Mouse (Mus musculus) frontal cortex, postnatal 10 days (tissue): ENCODE measurements around the gene Pigq.

ENCODE experiments used
- DNase-seq, 2 experiments: peaks; one replicate each; pipeline ENCODE4 v3.0.0; 2022; ENCODE audit warnings: low spot score in 2 of 2, mixed read lengths in 1 of 2

Pigq gene

DNA sequence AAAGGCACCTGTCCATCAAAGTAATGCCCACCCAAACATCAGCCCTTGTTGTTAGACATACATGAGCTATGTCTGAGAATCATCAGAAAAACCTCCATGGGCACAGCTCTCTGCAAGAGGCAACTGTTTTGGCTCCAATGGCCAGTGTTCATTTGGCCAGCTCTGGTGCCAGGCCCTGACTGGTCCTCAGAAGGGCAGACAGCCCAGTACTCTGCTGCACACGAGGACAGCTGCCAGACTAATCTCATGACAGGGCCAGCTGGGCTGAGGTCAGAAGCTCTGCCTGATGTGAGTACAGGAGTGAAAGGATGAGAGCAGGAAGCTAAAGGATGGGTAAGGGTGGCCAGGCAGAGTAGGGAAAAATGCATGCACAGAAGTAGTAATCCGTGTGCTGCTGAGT, 19.4 kb downstream of the Pigq start:
- no peak for DNase-seq

DNA sequence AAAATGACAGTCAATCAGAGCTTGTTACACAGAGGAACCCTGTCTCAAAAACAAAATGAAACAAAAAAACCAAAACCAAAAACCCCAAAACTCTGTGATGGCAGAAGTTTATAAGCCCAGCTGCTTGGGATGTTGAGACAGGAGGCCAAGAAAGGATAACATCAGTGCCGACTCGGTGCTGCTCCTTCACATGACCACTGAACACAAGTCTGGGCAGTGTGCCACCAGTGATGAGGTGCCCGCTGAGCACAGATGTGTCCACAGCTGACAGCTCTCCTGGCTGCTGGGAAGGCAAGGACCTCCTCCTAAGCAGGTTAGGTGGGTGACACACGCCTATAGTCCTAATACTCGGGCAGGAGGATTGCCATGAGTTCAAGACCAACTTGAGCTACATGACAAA, 22.6 kb downstream of the Pigq start:
- DNase-seq: no peak

DNA sequence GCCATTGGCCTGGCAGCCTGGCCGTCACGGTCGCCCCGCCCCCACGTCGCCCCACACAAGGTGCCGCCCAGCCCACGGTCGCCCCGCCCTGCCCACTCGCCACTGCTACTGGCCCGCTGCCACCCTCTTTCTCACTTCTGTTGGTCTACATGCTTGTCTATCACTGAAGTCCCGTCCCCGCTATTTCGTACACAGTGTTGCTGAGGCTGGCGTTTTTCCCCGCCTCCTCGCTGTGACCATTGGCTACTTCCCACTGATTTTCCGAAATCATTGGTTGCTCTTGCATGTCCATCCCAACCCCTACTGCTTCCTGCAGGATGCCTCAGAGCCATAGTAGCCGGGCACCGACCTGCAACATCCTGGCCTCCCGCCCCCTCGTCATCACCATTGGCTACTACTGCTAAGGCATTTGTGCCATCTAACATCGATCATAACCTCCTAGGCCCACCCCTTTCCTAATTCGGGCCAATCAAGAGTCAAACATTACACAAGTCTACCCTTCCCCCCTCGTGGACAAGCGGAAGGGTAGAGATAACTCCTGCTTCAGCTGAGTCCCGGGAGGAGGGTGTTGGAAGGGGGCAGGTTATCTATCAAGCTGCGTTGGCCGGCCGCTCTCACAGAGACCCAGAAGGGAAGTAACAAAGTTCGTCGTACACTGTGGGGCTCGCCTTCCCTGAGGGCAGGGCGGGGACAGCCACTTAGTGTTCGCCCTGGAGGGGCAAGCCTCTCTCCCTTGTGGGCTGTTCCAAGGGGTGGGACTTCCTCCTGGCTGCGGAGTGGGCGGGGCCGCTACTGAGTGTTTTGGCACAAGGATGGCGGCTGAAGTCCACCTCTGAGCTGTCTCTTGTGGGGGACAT, 24.7 kb downstream of the Pigq start:
- peak; percentile 100 for DNase-seq

DNA sequence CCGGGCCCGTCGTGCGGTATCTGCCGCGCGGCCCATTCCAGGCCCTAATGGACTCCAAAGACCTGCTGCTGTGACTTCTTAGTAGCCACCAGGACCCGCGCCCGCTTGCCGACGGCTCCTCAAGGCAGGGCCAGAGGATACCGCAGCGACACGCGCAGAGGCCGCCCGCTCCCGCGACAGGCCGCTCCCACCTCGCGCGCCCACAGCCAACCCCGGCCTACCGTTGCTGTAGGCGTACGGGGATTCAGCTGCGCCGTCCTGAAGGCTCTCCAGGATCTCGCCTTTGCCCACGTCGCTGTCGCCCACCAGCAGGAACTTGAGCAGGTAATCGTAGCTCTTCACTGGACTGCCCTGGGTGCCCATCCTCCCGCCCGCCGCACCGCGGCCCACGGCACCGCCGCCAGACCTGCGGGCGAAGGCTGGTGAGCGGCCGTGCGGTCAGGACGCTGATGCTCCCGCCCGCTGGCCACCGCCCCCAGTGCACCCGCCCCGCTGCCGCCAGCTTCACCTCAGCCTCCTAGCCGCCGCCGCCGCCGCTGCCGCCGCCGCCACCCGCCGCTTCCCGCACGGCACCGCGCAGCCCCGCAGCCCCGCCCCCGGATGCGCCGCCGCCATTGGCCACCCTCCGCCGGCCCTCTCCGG, 25.5 kb downstream of the Pigq start, which contains the start of gene Rab40c:
Rab40c (minus strand) TSS at position 584 of the 642 bp plus-strand sequence.
- DNase-seq: peak in 1 of 2 experiments; percentile 37

DNA sequence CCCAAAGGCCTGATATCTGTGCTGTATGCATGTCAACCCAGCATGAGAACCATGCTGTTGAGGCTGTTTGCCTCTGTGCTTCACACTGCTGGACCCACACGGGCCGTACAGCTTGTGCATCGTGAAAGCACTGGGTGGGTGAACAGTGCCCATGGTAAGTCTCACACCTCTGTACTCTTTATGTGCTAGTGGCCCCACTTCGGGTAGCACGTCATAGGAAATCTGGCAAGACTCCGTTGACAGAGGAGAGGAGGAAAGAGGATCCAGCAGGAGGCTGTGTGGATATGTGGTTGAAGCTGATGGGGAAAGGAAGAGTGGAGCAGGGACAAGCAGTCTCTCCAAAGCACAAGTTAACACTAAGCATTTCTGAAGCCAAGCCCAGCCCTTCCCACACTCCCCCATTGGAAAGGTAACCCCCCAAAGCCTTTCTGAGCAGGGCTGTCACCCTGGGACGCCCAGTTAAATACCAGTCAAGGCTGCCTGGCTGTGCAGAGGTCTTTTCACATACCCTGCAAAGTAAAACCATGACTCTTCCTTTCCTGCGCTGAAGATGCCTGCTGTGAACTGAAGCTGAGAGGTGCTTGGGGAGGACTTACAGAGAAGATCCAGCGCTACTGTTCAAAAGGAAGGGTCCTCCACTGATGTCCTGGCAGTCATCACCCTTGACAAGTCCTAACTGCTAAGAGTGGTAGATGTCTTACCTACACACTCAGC, 26.5 kb downstream of the Pigq start:
- DNase-seq: no peak

DNA sequence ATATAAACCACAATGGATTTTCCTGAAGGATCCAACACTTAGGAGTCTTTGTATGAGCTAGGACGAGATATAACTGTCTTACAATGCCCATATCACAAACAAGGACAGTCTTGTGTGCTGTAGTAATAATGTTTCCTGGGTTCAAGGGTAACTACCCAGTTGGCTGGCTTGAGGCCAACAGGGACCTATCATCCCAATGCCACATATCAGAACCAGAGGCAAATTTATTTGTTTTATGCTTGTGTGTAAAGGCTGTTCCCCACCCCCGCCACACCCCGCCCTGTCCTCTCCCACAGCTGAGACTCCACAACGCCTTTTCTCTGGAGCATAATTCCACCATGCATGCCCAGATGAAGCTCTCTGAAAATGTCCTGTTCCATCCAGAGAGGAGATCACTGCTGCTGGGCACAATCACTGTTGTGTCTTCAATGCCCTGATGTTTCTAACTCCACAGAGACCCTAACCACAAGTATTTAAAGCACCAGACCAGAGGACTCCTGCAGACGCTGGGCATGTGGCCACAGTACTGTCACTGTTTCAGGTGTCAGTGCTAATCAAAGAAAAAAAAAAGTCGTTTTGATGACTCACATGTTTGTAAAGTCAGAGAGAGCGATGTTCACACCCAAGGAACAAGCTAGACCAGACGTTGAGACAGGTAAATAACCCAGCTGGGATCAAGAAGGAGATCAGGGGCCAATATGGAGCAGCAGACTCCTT, 27.6 kb downstream of the Pigq start:
- DNase-seq: no peak

DNA sequence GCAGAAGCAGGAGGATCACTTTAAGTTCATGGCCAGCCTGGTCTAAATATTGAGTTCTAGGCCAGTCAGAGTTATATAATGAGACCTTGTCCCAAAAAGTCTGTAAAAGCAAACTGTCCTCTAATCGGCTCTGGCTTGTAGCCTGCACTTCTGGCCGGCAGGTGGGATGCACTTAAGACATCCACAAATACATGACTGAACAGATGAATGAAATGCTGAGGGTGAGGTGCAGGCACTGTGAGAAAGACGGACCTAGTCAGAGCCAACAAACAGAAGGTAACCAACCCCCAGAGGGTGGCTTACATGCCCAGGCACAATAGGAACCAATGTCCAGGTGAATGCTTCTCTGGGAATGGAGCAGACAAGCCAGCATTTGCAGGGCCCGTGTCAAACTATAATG, 30.4 kb downstream of the Pigq start:
- no peak for DNase-seq

DNA sequence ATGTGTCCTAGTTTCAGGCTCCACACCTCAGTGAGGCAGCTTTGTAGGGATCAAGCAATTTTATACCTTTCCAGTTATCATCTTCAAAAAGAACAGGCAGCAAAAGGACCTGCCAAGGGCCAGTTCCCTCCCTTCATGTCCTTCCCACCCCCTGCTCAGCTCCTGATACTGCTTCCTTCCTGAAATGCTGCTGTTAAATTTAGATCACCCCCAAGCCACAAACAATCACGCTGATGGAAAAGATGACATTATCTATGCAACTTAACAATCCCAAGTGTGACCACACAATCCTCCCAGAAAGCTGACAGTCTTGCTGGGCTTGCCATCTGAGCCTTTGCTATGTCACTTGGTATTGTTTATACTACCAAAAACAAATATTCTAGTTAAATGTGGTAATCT, 30.9 kb downstream of the Pigq start:
- no peak for DNase-seq

DNA sequence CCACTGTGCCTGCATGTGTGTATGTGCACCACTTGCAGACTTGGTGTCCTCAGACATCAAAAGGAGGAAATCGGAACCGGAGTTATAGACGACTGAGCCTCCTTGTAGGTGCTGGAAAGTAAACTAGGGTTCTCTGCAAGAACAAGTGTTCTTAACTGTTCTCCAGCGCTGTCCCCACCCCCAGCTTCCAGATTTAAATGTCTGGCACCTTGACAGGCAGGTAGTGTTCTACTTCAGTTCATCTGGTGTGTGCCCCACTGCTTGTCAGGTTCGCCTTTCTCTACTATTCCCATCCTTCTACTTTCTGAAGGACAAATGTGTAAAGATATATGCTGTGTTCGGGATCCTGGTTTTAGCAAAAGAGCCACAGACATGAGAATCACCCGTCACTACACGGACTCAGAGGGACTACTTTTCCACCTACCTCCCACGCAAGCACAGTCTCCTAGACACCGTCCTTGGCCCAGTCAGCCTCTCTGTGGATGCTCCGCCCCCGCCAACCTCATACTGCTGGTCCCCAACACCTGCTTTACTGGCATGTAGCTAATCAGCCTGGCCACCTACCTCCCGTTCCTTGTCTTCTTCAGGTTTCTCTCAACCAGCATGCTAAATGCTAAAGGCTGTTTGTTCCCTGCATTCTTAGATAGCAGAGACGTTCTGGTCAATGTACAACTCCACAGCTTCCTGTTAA, 31.4 kb downstream of the Pigq start:
- no peak for DNase-seq

DNA sequence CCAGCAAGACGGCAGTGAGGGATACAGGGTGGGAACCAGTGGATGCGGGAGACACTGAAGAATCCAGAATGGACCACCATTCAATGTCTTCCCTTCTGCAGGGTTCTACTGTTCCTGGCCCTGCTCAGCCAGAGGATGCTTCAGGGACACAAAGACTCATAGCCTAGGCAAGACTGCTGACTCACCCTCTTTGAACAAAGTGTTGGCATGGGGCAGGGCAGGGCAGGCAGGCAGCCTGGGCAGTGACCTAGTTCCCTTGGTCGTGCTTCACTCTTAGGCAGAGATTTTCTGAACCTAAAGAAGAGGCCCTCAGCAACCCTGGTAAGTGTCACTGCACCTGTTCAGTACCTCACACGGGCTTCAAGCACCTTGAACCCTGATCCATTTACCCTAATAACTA, 32.9 kb downstream of the Pigq start:
- no peak for DNase-seq

DNA sequence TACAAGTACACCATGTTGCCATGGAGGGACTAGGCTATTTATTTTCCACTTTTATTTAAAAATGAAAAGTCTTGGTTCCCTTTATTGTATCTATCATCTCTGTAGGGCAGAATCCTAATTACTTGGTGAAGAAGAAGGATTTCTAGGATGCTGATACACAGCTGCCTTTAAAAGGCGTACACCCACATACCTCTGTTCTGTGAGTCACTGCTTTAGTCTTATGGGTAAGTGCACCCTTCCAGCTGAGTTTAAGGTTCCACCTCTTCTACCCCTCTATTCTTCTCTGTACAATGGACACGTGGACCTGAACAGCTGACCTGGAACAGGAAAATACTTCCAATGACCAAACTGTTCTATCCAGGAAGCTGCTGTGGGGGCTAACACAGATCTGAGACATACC, 37.1 kb downstream of the Pigq start:
- no peak for DNase-seq

DNA sequence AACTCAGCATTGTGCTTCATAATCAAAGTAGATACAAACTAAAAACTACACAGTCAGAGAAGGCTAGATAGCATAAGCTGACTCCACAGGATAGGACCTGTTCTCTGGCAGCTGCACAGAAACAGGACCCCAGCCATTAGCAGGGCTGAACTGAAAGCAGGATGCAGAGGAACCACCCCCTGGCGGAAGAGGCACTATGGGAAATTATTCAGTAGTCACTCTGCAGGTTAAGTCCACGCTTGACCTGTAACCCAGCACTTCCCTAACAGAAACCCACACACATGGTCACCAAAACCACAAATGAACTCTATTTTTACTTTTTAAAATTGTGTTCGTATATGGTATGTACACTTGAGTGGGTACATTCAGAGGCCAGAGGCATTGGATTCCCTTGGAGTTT, 41.7 kb downstream of the Pigq start:
- no peak for DNase-seq

DNA sequence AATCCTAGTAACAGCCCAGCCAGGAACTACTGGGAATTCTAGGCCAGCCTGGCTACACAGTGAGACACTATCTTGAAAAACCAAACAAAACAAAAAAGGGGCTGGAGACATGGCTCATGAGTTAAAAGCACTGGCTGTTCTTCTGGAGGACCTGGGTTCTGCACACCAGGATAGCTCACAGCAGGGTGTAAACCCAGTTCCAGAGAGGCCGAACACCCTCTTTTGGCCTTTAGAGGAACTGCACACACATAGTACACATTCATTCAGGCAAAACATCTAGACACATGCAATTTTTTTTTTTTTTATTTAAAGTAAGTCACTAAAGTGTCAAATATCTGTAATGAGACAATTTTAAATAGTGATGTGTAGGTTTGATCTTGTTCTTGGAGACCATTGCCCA, 44.5 kb downstream of the Pigq start:
- no peak for DNase-seq

DNA sequence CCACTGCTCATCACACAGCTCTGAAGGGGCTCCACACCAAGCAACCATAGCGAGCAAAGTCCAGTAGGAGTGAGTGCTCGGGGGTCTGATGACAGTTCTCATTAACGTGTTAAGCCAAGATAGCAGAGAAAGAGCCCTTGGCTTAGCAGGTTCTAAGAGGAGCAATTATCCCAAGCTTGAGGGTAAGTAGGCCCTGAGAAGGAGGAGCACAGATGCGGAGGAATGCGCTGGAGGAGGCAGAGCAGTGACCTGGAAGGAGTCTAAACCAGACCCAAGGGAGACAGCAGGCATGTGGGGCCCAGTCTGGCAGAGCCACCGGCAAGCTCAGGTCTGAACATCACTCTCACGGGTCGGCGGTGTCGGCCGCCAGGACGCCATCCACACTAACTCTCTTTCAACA, 48.8 kb downstream of the Pigq start:
- no peak for DNase-seq

DNA sequence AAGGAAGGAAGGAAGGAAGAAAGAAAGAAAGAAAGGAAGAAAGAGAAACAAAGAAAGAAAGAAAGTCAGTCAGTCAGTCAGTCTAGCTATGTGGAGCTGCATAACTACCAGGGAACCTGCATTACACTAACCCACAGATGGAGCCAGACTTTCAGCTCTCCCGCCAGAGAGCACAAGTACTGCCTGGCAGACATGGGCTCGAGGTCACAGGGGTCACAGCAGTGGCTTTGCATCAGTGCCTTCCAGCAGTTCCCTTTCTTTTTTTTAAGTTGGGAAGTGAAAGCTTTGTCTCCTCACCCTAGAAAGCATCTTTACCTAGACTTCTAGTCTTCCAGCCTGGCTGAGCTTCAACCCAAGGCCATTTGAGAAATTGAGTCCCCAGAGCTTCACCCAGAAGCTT, 49.3 kb downstream of the Pigq start:
- DNase-seq: no peak

DNA sequence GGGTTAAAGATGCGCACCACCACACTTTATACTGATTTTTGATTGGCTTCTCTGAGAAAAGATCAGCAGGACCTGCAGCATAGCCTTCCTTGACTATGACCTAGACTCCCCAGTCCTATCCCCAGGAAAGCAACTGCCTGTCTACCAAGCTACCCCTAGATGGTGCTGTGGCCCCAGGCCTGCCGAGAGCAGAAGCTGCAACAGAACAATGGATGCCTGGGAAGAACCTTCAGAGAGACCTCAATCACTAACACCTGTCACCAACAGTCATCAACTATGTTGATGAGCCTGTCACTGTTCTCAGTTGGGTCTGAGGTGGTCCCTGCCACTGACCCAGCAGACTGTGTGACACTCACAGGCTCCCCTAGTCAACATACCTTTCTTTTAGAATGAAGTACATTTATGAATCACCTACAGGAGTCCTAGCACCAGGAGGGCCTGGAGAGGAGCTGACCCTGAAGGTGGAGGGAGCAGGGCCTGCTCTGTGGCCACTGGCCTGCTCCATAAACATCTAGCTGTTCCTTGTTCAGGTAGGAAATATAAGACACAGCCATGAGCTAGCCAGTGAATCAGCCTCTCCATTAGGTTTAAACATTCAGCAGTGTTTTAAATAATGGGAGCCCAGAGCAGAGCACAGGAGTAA, 50.6 kb downstream of the Pigq start:
- peak in 1 of 2 experiments; percentile 54 for DNase-seq

DNA sequence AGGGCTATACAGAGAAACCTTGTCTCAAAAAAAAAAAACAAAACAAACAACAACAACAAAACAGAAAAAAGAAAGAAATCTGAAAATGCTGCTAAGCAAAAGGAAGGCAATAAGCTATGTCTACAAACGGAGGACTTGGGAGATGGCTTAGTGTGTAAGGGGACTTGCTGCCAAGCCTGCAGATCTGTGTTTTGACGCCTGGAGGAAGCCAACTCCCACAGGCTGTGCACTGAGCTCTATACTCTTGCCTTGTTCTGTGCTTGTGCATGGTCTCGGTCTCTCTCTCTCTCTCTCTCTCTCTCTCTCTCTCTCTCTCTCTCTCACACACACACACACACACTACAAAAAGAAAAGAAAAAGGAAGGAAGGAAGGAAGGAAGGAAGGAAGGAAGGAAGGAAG, 55.9 kb downstream of the Pigq start:
- DNase-seq: no peak

DNA sequence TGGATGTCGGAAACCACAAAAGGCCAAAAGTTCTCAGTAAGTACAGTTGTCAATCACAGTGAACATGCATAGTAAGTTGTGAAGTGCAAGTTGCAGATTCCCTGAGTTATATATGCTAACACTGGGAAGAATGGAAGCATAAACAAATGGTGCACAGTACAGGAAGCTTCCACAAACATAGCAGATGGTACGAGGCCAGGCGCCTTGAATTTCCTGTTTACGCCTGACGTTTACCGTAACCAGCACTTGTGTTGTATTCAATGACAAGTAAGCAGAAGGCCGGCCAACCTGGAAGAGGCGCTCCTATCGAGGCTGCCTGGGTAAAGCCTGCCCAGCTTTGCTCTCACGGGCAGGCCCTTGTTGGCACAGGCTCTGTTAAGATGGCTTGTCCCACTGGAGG, 57.3 kb downstream of the Pigq start:
- DNase-seq: no peak

DNA sequence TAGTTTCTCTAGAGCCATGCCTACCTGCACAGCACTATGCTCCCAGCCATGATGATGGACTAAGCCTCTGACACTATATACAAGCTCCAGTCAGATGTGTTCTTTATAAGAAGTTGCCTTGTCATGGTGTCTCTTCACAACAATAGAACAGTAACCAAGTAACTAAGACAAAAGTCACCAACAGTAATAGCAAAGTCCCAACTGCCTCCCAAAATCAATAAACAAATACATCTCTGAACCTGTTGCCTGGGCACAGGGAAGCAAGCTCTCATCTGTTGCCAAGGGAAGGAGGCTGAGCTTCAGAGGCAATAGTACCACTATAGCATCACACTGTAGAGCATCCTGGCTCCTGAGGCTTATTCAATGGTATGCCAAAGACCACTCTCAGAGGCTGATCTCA, 57.9 kb downstream of the Pigq start:
- DNase-seq: no peak

DNA sequence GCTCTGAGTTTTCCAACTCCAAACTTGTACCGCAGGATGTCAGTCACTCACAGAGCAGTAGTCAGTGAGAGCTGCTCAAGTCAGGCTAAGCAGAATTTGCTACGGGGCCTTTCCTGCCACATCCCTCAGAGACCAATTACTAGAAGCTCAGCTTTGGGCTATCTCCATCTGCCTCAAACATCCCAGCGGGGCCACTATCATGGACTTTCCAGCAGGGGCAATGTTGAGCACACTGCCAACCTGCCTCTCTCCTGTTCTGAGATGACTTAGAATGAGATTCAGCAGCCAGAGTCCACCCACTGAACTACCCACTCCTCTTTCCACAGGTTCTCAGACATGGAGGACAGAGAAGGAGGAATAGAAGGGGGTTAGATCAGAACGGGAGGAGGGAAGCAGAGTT, 59.1 kb downstream of the Pigq start:
- no peak for DNase-seq

DNA sequence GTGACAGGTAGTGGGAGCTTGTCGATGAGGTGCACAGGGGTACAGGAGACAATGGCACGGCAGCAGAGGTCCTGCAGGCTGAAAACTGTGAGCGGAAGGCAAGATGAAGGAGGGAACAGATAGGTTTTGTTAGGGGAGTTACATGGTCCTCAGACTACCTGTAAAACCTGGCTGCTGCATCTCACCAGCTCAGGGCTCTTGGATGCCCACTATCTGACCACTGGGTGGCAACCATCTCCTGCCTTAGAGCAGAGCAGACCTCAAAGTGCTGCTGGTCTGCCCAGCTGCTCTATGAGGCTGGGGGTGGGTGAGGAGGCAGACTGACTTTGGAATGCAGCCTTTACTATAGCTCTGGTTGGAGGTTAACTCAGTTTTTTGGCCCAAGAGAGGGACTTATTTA, 60.9 kb downstream of the Pigq start:
- DNase-seq: no peak
